Comparison of ENCODE assay signal across 13 mouse cellular contexts in genomic region chr2:153512416-153513323, GRCm38 (mm10). TPM values are rescaled to one million over a fixed set of nuclear protein-coding genes. Genes with fewer than 3 reads are reported as not detected.
DNase-seq lines count a peak whose midpoint lies in the region; ATAC-seq lines count a peak whose summit lies in the region.
"Had no signal": no experiment of that assay in that cellular context is flagged by ENCODE, and none has a peak within 500 bp of the region (broad histone marks: within the 10 kb centered on the region; RNA-seq: fewer than 3 reads in every experiment).

No protein-coding gene starts in this region.

- DNase-seq in liver, embryonic 11.5 days (ENCODE audit: low spot score), result no peak
- DNase-seq in retina, postnatal 1 day, result peak; percentile 38
- DNase-seq in retina, embryonic 14.5 days (ENCODE audit: low spot score), result no peak
- peak; percentile 75 for DNase-seq in cerebellum, adult 9-10 months
- DNase-seq in lung, postnatal 36 days, result peak; percentile 59
- no peak for DNase-seq in heart, adult 11 months
- no peak for DNase-seq in spleen, postnatal 36 days (ENCODE audit: low spot score in 2 of 2)
- DNase-seq: kidney, postnatal 36 days had no signal

- no peak overlapping the region for H3K4me3 ChIP-seq in liver, embryonic 12.5 days
- H3K4me3 ChIP-seq in liver, embryonic 11.5 days (ENCODE audit: low read depth, low read length), result no peak overlapping the region

- no peaks in the 10 kb centered on the region for H3K9me3 ChIP-seq in liver, embryonic 12.5 days (replicated peaks)
- H3K9me3 ChIP-seq in liver, embryonic 11.5 days (ENCODE audit: control insufficient read depth, low read length), result no peaks in the 10 kb centered on the region

- WGBS in liver, embryonic 12.5 days (ENCODE audit: insufficient replicate concordance), result 81% methylated on average over 14 of the region's 14 CpGs
- WGBS in liver, embryonic 11.5 days, result 85% methylated on average over 14 of the region's 14 CpGs

- no peak for ATAC-seq in liver, embryonic 12.5 days
- ATAC-seq in liver, embryonic 11.5 days (replicated peaks; ENCODE audit: low FRiP score), result no peak
- ATAC-seq: intestine, postnatal 0 days had no signal

- H3K27ac ChIP-seq in liver, embryonic 12.5 days, result peak overlapping the region; percentile 38
- H3K27ac ChIP-seq in liver, embryonic 11.5 days (ENCODE audit: low read depth, low read length), result no peak overlapping the region

- H3K4me2 ChIP-seq in liver, embryonic 12.5 days, result no peak overlapping the region
- H3K4me2 ChIP-seq in liver, embryonic 11.5 days, result no peak overlapping the region

- peaks cover 91% of the 10 kb centered on the region for H3K4me1 ChIP-seq in liver, embryonic 12.5 days
- H3K4me1 ChIP-seq in liver, embryonic 11.5 days (replicated peaks; ENCODE audit: control insufficient read depth, insufficient read depth, low read length), result peaks cover 56% of the 10 kb centered on the region

- no peak overlapping the region for H3K9ac ChIP-seq in liver, embryonic 12.5 days
- no peak overlapping the region for H3K9ac ChIP-seq in liver, embryonic 11.5 days (ENCODE audit: low read depth, low read length)

- no peaks in the 10 kb centered on the region for H3K27me3 ChIP-seq in liver, embryonic 12.5 days (replicated peaks)
- H3K27me3 ChIP-seq in liver, embryonic 11.5 days (replicated peaks; ENCODE audit: control insufficient read depth, insufficient read depth, low read length), result no peaks in the 10 kb centered on the region
- H3K27me3 ChIP-seq: CH12.LX had no signal

- 0 out of 2 replicates have a peak, but pooled peaks cover 5% of the 10 kb centered on the region for H3K36me3 ChIP-seq in liver, embryonic 12.5 days
- H3K36me3 ChIP-seq in liver, embryonic 11.5 days (ENCODE audit: control insufficient read depth, insufficient read depth, low read length), result no peaks in the 10 kb centered on the region

RNA-seq across cellular contexts. Expression of gene Nol4l, which starts 17.1 kb away (rescaled TPM):
- 9.3 and 9.8 TPM in 2 replicates for polyA plus RNA-seq in liver, embryonic 12.5 days (2016; fragmentation: Nextera tagmentation; extraction: Ambion mirVana)
- polyA plus RNA-seq in liver, embryonic 11.5 days (2014; fragmentation: Nextera tagmentation; extraction: Ambion mirVana), result 14.1 and 15.8 TPM in 2 replicates

RNA-seq across cellular contexts. Expression of gene 4930404H24Rik, which starts 20.1 kb away (rescaled TPM):
- not detected in 2 replicates for polyA plus RNA-seq in liver, embryonic 12.5 days (2016; fragmentation: Nextera tagmentation; extraction: Ambion mirVana)
- polyA plus RNA-seq in liver, embryonic 11.5 days (2014; fragmentation: Nextera tagmentation; extraction: Ambion mirVana), result not detected in 2 replicates
- polyA plus RNA-seq: intestine, postnatal 0 days; liver, adult 2 months; small intestine, adult 2 months had no signal

Comparison
In these comparisons a context has a peak if more than half of its experiments do, and no peak if none do; other contexts are left out.
1. DNase-seq: peak in retina, postnatal 1 day (single experiment), cerebellum, adult 9-10 months (single experiment) and lung, postnatal 36 days (single experiment); none in liver, embryonic 11.5 days (single experiment), retina, embryonic 14.5 days (single experiment), heart, adult 11 months (single experiment) and spleen, postnatal 36 days (0 of 2).